Mouse (Mus musculus): Measurements from ENCODE around the gene Slc47a1.
"Not testable (repeated sequence)": the region's sequence is repeated elsewhere in the genome, so short reads cannot be mapped to it uniquely, and the experiment has no call there.

The Slc47a1 gene

GRCm38 (mm10) chr11:61319233-61319922 is 58.8 kb downstream of the Slc47a1 start:
- no peak for DNase-seq (ENCODE audit: low spot score)

- no peak for DNase-seq (ENCODE audit: low spot score)
These were observed 61.3 kb downstream of the Slc47a1 start for GRCm38 (mm10) chr11:61316864-61317263.

- no peak for DNase-seq (ENCODE audit: low spot score)
These were observed 67.8 kb downstream of the Slc47a1 start for GRCm38 (mm10) chr11:61310321-61310720.

- DNase-seq (ENCODE audit: low spot score), result no peak
These were observed 68.3 kb downstream of the Slc47a1 start for GRCm38 (mm10) chr11:61309831-61310230.

GRCm38 (mm10) chr11:61307795-61308194 is 70.3 kb downstream of the Slc47a1 start:
- no peak for DNase-seq (ENCODE audit: low spot score)

GRCm38 (mm10) chr11:61305377-61305776 is 72.8 kb downstream of the Slc47a1 start:
- peak; percentile 34 for DNase-seq (ENCODE audit: low spot score)

GRCm38 (mm10) chr11:61304535-61304934 is 73.6 kb downstream of the Slc47a1 start:
- DNase-seq (ENCODE audit: low spot score), result not testable (repeated sequence)

- no peak for DNase-seq (ENCODE audit: low spot score)
These were observed 77.3 kb downstream of the Slc47a1 start for GRCm38 (mm10) chr11:61300716-61301392.

GRCm38 (mm10) chr11:61300205-61300604 is 77.9 kb downstream of the Slc47a1 start:
- no peak for DNase-seq (ENCODE audit: low spot score)

- DNase-seq (ENCODE audit: low spot score), result no peak
These were observed 80.2 kb downstream of the Slc47a1 start for GRCm38 (mm10) chr11:61297901-61298300.

GRCm38 (mm10) chr11:61297326-61297725 is 80.8 kb downstream of the Slc47a1 start:
- no peak for DNase-seq (ENCODE audit: low spot score)

GRCm38 (mm10) chr11:61296556-61296955 is 81.6 kb downstream of the Slc47a1 start:
- no peak for DNase-seq (ENCODE audit: low spot score)

- DNase-seq (ENCODE audit: low spot score), result no peak
These were observed 82.6 kb downstream of the Slc47a1 start for GRCm38 (mm10) chr11:61295556-61295955.

- no peak for DNase-seq (ENCODE audit: low spot score)
These were observed 83.7 kb downstream of the Slc47a1 start for GRCm38 (mm10) chr11:61294431-61294830.

Data from spleen, adult 12 weeks (tissue).